Mouse (Mus musculus): ENCODE data around the gene Ctse. TPM values are rescaled to one million over a fixed set of nuclear protein-coding genes. Genes with fewer than 3 reads are reported as not detected.

The Ctse gene
- polyA plus RNA-seq, 1 experiment from 2014 or later: 0.95 TPM

Other genes starting within 250 kb of the Ctse start
- gene Srgap2, start 111.0 kb upstream of the Ctse start, polyA plus RNA-seq (2015; fragmentation: Nextera tagmentation; extraction: Ambion mirVana): 13.6 and 16.7 TPM in 2 replicates
- gene Fam72a, start 110.4 kb upstream of the Ctse start, polyA plus RNA-seq (2015; fragmentation: Nextera tagmentation; extraction: Ambion mirVana): 2.2 TPM in 2 replicates
- not detected in 2 replicates for gene Avpr1b, start 39.1 kb upstream of the Ctse start, polyA plus RNA-seq (2015; fragmentation: Nextera tagmentation; extraction: Ambion mirVana)
- 2.3 and 2.6 TPM in 2 replicates for gene Rab7b, start 50.4 kb downstream of the Ctse start, polyA plus RNA-seq (2015; fragmentation: Nextera tagmentation; extraction: Ambion mirVana)
- 8.9 and 10.1 TPM in 2 replicates for gene Slc26a9, start 105.7 kb downstream of the Ctse start, polyA plus RNA-seq (2015; fragmentation: Nextera tagmentation; extraction: Ambion mirVana)
- 0.68 and 0.70 TPM in 2 replicates for gene Pm20d1, start 159.1 kb downstream of the Ctse start, polyA plus RNA-seq (2015; fragmentation: Nextera tagmentation; extraction: Ambion mirVana)
- gene Slc41a1, start 189.2 kb downstream of the Ctse start, polyA plus RNA-seq (2015; fragmentation: Nextera tagmentation; extraction: Ambion mirVana): 12.6 and 13.7 TPM in 2 replicates
- 24.0 and 25.8 TPM in 2 replicates for gene Rab29, start 228.9 kb downstream of the Ctse start, polyA plus RNA-seq (2015; fragmentation: Nextera tagmentation; extraction: Ambion mirVana)